Mouse (Mus musculus): Measurements from ENCODE around the gene Tmem160. TPM values are rescaled to one million over a fixed set of nuclear protein-coding genes. Genes with fewer than 3 reads are reported as not detected.

Gene Tmem160
- polyA plus RNA-seq, 1 experiment from 2014 or later: 57.0 TPM

DNA sequence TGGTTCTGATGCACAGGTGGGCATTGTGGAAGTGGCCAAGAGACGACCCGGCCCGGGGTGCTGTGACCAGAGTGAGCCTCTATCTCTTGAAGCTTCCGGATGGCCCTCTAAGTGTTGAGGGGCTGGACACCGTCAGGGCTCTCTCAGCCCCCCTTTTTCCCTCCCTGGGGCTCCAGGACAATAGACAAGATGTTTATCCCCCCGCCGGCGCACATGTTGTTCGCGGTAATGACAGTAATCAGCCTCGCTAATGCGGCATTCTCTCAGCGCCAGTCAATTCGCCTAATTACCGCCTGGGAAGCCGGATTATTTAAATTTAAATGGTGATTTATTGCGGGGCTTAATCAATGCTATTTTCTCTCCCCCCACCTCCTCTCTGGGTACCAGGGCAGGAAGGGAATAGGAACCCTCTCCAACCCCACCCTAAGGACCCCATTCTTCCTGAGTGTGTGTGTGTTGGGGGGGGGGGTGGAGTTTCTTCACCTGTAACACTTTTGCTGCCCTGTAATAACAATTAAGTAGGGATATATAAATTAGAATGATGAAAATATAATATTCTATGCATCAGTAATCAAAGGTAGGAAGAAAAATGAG is 19.6 kb downstream of the Tmem160 start:
- WGBS: 15% methylated on average over 17 of the region's 17 CpGs
- H3K27ac ChIP-seq: no peak overlapping the region
- H3K4me1 ChIP-seq: peaks cover 20% of the 10 kb centered on the region
- no peak for ATAC-seq (ENCODE audit: insufficient read depth, low FRiP score, low read depth)
- H3K36me3 ChIP-seq: no peaks in the 10 kb centered on the region
- no peak overlapping the region for H3K4me3 ChIP-seq (replicated peaks)
- no peak overlapping the region for H3K4me2 ChIP-seq
- no peak overlapping the region for H3K9ac ChIP-seq
- no peaks in the 10 kb centered on the region for H3K9me3 ChIP-seq
- H3K27me3 ChIP-seq (replicated peaks): peaks cover 66% of the 10 kb centered on the region

DNA sequence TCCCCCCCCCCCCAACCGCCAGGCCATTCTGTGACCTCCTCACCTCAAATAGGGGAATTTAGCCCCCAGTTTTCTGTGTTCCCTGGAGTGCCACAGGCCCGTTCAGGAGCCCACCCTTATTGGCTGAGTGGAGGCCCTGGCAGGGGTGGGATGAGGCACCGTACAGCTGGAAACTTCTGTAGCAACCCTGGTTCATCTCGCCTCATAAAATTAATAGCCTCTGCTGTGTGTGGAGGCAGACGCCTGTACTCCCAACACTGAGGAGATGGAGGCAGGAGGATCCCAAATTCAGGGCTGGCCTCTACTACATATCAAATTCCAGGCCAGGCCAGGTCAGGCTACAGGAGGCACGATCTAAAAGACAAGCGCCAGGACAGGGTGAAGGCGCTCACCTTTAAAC is 21.3 kb downstream of the Tmem160 start:
- no peak overlapping the region for H3K4me2 ChIP-seq
- WGBS: 52% methylated on average over 8 of the region's 8 CpGs
- H3K4me3 ChIP-seq (replicated peaks): no peak overlapping the region
- ATAC-seq (ENCODE audit: insufficient read depth, low FRiP score, low read depth): no peak
- H3K36me3 ChIP-seq: no peaks in the 10 kb centered on the region
- peaks cover 71% of the 10 kb centered on the region for H3K27me3 ChIP-seq (replicated peaks)
- H3K27ac ChIP-seq: no peak overlapping the region
- H3K9me3 ChIP-seq: no peaks in the 10 kb centered on the region
- peaks cover 20% of the 10 kb centered on the region for H3K4me1 ChIP-seq
- H3K9ac ChIP-seq: no peak overlapping the region

DNA sequence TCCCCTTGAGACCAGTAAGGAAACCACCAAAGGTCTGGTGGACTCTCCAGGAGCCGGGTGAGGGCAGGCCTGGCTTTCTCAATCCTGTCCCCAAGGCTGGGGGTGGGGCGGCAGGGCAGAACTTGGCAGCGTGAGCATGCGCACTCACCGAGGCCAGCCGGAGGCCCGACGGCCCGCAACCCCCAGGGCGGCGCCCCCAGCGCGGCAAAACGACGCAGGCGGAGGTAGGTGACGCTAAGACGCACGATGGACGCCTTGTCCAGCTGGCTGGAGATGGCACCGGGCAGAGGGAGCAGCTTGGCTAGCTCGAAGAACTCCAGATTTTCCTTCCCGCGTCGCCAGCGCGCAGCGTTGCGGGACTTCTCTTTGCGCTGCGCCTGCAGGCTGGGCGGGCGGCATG is 21.9 kb downstream of the Tmem160 start:
- H3K9ac ChIP-seq: no peak overlapping the region
- no peak for ATAC-seq (ENCODE audit: insufficient read depth, low FRiP score, low read depth)
- no peaks in the 10 kb centered on the region for H3K9me3 ChIP-seq
- H3K4me3 ChIP-seq (replicated peaks): no peak overlapping the region; the same call in 1 of the 2 replicates
- H3K4me1 ChIP-seq: peaks cover 20% of the 10 kb centered on the region
- peaks cover 71% of the 10 kb centered on the region for H3K27me3 ChIP-seq (replicated peaks)
- H3K36me3 ChIP-seq: no peaks in the 10 kb centered on the region
- 3% methylated on average over 33 of the region's 33 CpGs for WGBS
- H3K27ac ChIP-seq: no peak overlapping the region
- peak overlapping the region; percentile 24 for H3K4me2 ChIP-seq

DNA sequence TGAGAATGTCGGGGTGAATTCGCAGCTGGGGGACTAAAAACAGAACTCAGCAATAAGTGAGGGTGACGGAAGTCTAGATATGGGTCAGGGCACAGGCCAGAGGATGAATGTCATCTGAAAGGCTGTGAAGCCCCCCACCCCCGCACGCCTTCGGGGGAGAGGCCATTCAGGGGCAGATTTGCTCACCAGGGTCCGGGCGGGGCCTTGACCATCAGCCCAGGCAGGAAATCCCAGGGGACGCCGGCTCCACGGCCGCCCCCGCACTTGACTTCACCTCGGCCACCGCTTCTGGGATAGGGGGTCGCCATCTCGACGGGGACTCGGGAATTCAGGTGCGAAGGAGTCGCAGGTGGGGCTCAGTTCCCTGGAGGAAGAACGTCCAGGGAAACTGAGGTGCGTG is 22.7 kb downstream of the Tmem160 start:
- no peak for ATAC-seq (ENCODE audit: insufficient read depth, low FRiP score, low read depth)

DNA sequence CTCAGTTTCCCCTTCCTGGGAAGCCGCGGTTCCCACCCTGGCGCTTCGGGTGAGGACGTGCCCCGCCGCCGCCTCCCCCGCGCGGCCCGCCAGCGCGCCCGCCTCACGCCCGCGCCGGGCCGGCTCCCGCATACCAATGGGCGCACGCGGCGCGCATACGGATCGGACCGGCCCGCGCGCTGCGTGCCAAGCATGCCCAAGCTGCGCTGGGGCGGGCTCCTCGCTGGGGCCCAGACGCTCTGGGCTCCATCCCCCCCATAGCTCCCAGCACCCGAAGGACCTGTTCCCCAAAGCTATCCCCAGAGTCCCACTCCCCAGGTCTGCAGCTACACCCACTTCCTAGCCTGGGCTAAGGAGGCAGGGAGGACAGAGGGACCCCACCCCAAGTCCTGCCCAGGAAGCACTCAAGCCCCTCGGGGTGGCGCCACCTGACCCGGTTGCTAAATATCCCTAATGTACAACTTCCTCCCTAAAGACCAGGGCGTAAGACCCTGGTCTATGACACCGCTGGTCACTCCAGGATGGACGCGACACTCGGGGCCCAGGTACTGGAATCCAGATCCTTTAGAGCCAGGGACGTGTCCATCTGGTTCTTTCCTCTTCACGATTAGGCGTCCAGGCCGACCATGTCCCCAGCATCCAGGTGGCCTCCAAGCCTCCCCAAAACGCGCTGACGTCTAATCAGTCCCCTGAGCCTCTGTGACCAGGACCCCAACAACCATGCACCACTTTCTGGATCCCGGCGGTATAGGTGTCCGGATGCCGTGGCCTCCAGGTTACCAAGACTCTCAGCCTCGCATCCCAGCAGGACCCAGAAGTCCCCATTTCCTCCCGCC is 23.4 kb downstream of the Tmem160 start:
- H3K4me3 ChIP-seq (replicated peaks): peak overlapping the region; percentile 34
- 1% methylated on average over 54 of the region's 59 CpGs for WGBS
- peaks cover 20% of the 10 kb centered on the region for H3K4me1 ChIP-seq
- H3K9ac ChIP-seq: no peak overlapping the region
- no peak overlapping the region for H3K27ac ChIP-seq
- H3K9me3 ChIP-seq: no peaks in the 10 kb centered on the region
- no peaks in the 10 kb centered on the region for H3K36me3 ChIP-seq
- ATAC-seq (ENCODE audit: insufficient read depth, low FRiP score, low read depth): no peak
- peak overlapping the region; percentile 56 for H3K4me2 ChIP-seq
- peaks cover 62% of the 10 kb centered on the region for H3K27me3 ChIP-seq (replicated peaks)

More for the DNA sequence above, 22.7 kb downstream of the Tmem160 start:
- no peaks in the 10 kb centered on the region for H3K9me3 ChIP-seq
- 2% methylated on average over 23 of the region's 23 CpGs for WGBS
- peaks cover 68% of the 10 kb centered on the region for H3K27me3 ChIP-seq (replicated peaks)
- H3K4me2 ChIP-seq: peak overlapping the region; percentile 56
- H3K36me3 ChIP-seq: no peaks in the 10 kb centered on the region
- no peak overlapping the region for H3K9ac ChIP-seq
- peaks cover 20% of the 10 kb centered on the region for H3K4me1 ChIP-seq
- peak overlapping the region; percentile 34; the same call in 1 of the 2 replicates for H3K4me3 ChIP-seq (replicated peaks)
- H3K27ac ChIP-seq: no peak overlapping the region

DNA sequence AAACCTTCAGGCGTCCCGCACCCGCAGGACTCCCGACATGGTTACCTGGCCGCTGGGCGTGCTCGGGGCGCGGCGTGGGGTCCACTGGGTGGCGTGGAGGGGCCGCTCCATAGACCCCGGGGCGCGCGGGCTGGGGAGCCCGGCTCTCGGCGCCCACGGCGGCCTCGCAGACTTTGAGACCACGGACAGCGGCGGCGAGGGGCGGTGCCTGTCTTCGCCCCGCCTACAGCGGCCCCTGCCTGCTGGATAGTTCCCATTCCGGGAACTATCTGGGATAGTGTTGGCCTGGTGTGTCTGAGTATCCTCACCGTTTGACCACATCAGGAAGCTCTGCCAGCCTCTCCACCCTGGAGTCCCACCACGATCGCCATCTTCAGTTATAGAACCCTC is 24.0 kb downstream of the Tmem160 start:
- Histone ChIP-seq H3K27ac (no peak overlapping the region), H3K4me1 (peaks cover 20% of the 10 kb centered on the region), H3K4me2 (peak overlapping the region; percentile 56), H3K9ac (no peak overlapping the region), H3K4me3 (replicated peaks) (peak overlapping the region; percentile 34), H3K36me3 (no peaks in the 10 kb centered on the region), H3K9me3 (no peaks in the 10 kb centered on the region), H3K27me3 (replicated peaks) (peaks cover 57% of the 10 kb centered on the region)
- peak; percentile 53 for ATAC-seq (ENCODE audit: insufficient read depth, low FRiP score, low read depth)
- 1% methylated on average over 33 of the region's 34 CpGs for WGBS

DNA sequence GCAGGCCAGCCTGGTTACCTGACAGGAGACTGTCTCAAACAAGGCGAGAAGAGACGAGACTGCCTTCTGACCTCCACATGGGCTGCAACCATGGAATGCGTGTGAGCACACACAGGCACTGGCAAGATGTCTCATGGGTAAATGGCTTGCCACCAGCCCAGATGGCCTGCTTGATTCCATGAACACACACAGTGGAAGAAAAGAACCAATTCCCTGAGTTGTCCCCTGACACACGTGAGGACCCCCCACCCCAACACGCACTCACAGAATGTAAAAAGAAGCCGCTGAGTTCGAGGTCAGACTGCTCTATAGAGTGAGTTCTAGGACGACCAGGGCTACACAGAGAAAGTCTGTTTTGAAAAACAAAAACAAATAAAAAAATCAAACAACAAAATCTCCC is 25.0 kb downstream of the Tmem160 start, which contains the start of gene Npas1:
Gene Npas1, minus strand, starts transcription at position 101 of the 400 bp plus-strand sequence.
- Histone ChIP-seq H3K27me3 (replicated peaks) (peaks cover 48% of the 10 kb centered on the region), H3K4me3 (replicated peaks) (peak within 1 kb of the TSS; percentile 34)
- 87% methylated on average over 8 of the region's 8 CpGs for WGBS

DNA sequence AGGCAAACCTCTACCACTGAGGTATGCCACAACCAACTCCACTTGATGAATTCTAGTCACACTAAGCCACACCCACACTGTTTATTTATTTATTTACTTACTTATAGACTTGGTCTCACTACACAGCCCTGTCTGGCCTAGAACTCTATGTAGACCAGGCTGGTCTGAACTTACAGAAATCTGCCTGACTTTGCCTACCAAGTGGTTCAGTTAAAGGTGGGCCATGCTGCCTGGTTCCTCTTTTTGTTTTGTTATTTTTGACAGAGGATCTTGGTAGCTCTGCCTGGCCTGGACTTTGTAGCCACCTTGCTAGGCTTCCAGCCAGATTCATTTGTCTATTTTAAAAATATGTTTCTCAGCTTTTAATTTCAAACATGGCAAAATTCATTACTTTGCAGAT is 36.2 kb downstream of the Tmem160 start:
- no peak overlapping the region for H3K27ac ChIP-seq
- ATAC-seq (ENCODE audit: insufficient read depth, low FRiP score, low read depth): no peak
- no peak overlapping the region for H3K4me2 ChIP-seq
- no peak overlapping the region for H3K9ac ChIP-seq
- H3K36me3 ChIP-seq: no peaks in the 10 kb centered on the region
- H3K9me3 ChIP-seq: no peaks in the 10 kb centered on the region
- no peak overlapping the region for H3K4me3 ChIP-seq (replicated peaks)
- no peaks in the 10 kb centered on the region for H3K27me3 ChIP-seq (replicated peaks)
- no peaks in the 10 kb centered on the region for H3K4me1 ChIP-seq

More for the DNA sequence above, 25.0 kb downstream of the Tmem160 start, which contains the start of gene Npas1:
- H3K4me2 ChIP-seq: peak within 1 kb of the TSS; percentile 56
- H3K9me3 ChIP-seq: no peaks in the 10 kb centered on the region
- H3K4me1 ChIP-seq: peaks cover 20% of the 10 kb centered on the region
- H3K27ac ChIP-seq: no peak within 1 kb of the TSS
- ATAC-seq (ENCODE audit: insufficient read depth, low FRiP score, low read depth): no peak
- no peak within 1 kb of the TSS for H3K9ac ChIP-seq
- H3K36me3 ChIP-seq: no peaks in the 10 kb centered on the region

DNA sequence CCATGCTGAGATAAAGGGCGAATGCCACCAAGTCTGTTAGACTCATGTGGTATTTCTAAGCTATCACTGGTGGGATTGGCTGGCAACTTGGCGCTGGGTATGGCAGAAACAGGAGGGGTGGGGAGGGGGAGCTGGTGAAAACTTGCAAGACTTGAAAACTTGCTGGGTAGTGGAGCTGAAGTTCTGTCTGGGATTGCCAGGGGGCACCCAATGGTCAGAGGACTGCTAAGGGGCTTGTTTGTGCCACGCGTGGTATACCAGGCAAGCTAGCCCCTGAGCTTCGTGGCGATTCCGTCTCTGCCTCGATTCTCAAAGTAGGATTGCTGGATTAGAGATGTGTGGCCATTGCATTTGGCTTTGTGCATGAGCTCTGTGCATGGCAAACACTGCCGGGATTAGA is 37.4 kb downstream of the Tmem160 start:
- Histone ChIP-seq H3K4me3 (replicated peaks) (no peak overlapping the region), H3K9me3 (no peaks in the 10 kb centered on the region), H3K4me2 (no peak overlapping the region), H3K27me3 (replicated peaks) (no peaks in the 10 kb centered on the region), H3K4me1 (no peaks in the 10 kb centered on the region), H3K27ac (no peak overlapping the region), H3K36me3 (no peaks in the 10 kb centered on the region), H3K9ac (no peak overlapping the region)
- WGBS: 83% methylated on average over 9 of the region's 9 CpGs
- ATAC-seq (ENCODE audit: insufficient read depth, low FRiP score, low read depth): no peak

DNA sequence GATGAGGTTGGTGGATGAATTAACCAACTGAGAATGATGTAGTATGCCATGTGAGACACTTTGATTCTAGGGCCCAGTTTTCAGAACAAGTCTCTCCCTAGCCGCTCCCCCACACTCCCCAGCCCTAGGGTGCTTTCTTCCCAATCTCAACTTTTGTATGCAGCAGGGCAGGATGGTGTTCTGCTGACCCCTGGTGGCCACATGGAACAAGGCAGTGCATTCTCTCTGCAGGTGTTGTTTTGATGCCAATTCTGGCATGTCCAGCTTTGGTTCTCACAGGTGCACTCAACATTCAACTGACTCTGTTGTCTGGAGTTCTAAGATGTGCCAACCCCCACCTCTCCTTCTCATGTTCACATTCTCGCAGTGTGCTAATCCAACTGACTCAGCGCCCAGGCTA is 39.2 kb downstream of the Tmem160 start:
- 28% methylated on average over 3 of the region's 3 CpGs for WGBS
- no peak overlapping the region for H3K9ac ChIP-seq
- ATAC-seq (ENCODE audit: insufficient read depth, low FRiP score, low read depth): 0 out of 2 replicates have a peak, but pooled peaks have one; percentile 23

DNA sequence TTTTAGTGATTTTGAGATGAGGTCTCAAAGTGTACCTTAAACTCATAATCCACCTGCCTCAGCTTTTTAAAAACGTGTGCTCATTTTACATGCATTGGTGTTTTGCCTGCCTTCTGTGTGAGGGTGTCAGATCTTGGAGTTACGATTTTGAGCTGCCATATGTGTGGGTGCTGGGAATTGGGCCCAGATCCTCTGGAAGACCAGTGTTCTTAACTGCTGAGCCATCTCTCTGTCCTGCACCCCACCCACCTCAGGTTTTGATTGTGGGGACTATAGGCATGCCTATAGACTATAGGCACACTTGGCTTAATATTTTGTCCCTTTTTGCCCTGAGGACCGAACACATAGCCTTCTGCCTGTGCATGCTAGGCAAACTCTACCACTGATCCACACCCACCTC is 39.6 kb downstream of the Tmem160 start:
- Histone ChIP-seq H3K27ac (no peak overlapping the region), H3K4me1 (no peaks in the 10 kb centered on the region), H3K9ac (no peak overlapping the region), H3K36me3 (peaks cover 15% of the 10 kb centered on the region; the same call in 1 of the 2 replicates), H3K27me3 (replicated peaks) (no peaks in the 10 kb centered on the region), H3K4me3 (replicated peaks) (no peak overlapping the region), H3K9me3 (no peaks in the 10 kb centered on the region), H3K4me2 (no peak overlapping the region)
- no peak for ATAC-seq (ENCODE audit: insufficient read depth, low FRiP score, low read depth)
- 62% methylated on average over 3 of the region's 3 CpGs for WGBS

More for the DNA sequence above, 39.2 kb downstream of the Tmem160 start:
- Histone ChIP-seq H3K4me1 (no peaks in the 10 kb centered on the region), H3K9me3 (no peaks in the 10 kb centered on the region), H3K4me2 (no peak overlapping the region), H3K27me3 (replicated peaks) (no peaks in the 10 kb centered on the region), H3K27ac (no peak overlapping the region), H3K36me3 (peaks cover 10% of the 10 kb centered on the region; the same call in 1 of the 2 replicates), H3K4me3 (replicated peaks) (no peak overlapping the region)

DNA sequence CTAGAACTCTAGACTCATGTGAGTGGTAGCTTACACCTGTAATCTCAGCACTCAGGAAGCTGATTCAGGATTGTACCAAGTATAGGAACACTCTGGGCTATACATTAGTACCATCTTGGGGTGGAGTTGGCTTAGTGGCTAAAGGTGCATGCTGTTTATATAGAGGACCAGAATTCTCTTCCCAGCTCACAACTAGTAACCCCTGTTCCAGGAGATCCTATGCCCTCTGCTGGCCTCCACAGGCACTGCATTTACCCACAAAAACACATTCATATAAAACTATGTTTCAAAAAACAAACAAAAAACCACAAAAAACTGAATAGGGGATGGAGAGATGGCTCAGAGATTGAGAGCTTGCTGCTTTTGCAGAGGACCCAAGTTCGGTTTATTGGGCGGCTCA is 40.8 kb downstream of the Tmem160 start:
- Histone ChIP-seq H3K36me3 (peaks cover 25% of the 10 kb centered on the region; the same call in 1 of the 2 replicates), H3K9me3 (no peaks in the 10 kb centered on the region), H3K9ac (no peak overlapping the region), H3K4me1 (no peaks in the 10 kb centered on the region), H3K4me3 (replicated peaks) (no peak overlapping the region), H3K27me3 (replicated peaks) (no peaks in the 10 kb centered on the region), H3K4me2 (no peak overlapping the region), H3K27ac (no peak overlapping the region)
- WGBS: 24% methylated on average over 2 of the region's 2 CpGs
- no peak for ATAC-seq (ENCODE audit: insufficient read depth, low FRiP score, low read depth)

All from stomach, embryonic 15.5 days (tissue).